In genomic region chr2:26500599-26501370, GRCm38 (mm10) we compare ENCODE assay signal across 8 mouse cellular contexts. TPM values are rescaled to one million over a fixed set of nuclear protein-coding genes. Genes with fewer than 3 reads are reported as not detected.
DNase-seq lines count a peak whose midpoint lies in the region; ATAC-seq and TF ChIP-seq lines count a peak whose summit lies in the region.

No protein-coding gene starts in this region.

- H3K27ac ChIP-seq in heart, embryonic 14.5 days (replicated peaks in 1 of 2; ENCODE audit: control insufficient read depth in 1 of 2, insufficient read depth in 1 of 2, low read depth in 2 of 2, low read length in 2 of 2) = peak overlapping the region; percentile 48 to 86
- H3K27ac ChIP-seq in limb, embryonic 10.5 days = peak overlapping the region; percentile 83

- no peak for TF ChIP-seq POLR2A in myocyte (IDR thresholded peaks at IDR 0.05; ENCODE audit: insufficient read length, low read depth)

- no peak overlapping the region for H3ac ChIP-seq in myocyte (ENCODE audit: control insufficient read depth, insufficient read length)

- ATAC-seq in heart, embryonic 14.5 days (ENCODE audit: insufficient number of reproducible peaks, insufficient read depth, low FRiP score, low read depth) = no peak
- no peak for ATAC-seq in granulocyte monocyte progenitor cell, adult 5-6 weeks (replicated peaks; ENCODE audit: poor library complexity, severe bottlenecking)

- peaks cover 34% of the 10 kb centered on the region for H3K27me3 ChIP-seq in heart, embryonic 14.5 days (ENCODE audit: control insufficient read depth, insufficient read depth, low read length)
- H3K27me3 ChIP-seq in limb, embryonic 10.5 days (ENCODE audit: low read depth, poor library complexity, severe bottlenecking) = peaks cover 43% of the 10 kb centered on the region
- H3K27me3 ChIP-seq in myocyte (ENCODE audit: control insufficient read depth, insufficient read depth, insufficient read length) = no peaks in the 10 kb centered on the region

- 55% methylated on average over 14 of the region's 14 CpGs for WGBS in heart, embryonic 14.5 days
- 21% methylated on average over 14 of the region's 14 CpGs for WGBS in limb, embryonic 10.5 days

- peak overlapping the region; percentile 87 for H3K4me2 ChIP-seq in heart, embryonic 14.5 days (ENCODE audit: low read length)
- H3K4me2 ChIP-seq in myocyte (ENCODE audit: low read depth) = peak overlapping the region; percentile 83

- H3K4me1 ChIP-seq in heart, embryonic 14.5 days (ENCODE audit: control insufficient read depth in 2 of 2, insufficient read depth in 2 of 2, low read length in 2 of 2) = peaks cover 29 to 51% of the 10 kb centered on the region in 2 experiments
- H3K4me1 ChIP-seq in limb, embryonic 10.5 days = peaks cover 90% of the 10 kb centered on the region

- intact Hi-C loops in heart, postnatal 14 days (cut with DNase I) = loop anchor here (5.0 kb wide), 2 partner anchors 47 to 48 kb away; no protein-coding TSS in a partner anchor

- no peaks in the 10 kb centered on the region for H3K9me3 ChIP-seq in heart, embryonic 14.5 days (ENCODE audit: control insufficient read depth, low read length)
- H3K9me3 ChIP-seq in limb, embryonic 10.5 days (replicated peaks) = no peaks in the 10 kb centered on the region

- DNase-seq in heart, postnatal 14 days = no peak
- peak; percentile 93 for DNase-seq in embryo, embryonic 10.5 days (ENCODE audit: low spot score)
- peak; percentile 23 for DNase-seq in induced T-regulatory cell, adult 2 months (ENCODE audit: low read depth)
- no peak for DNase-seq in limb, embryonic 10.5 days (ENCODE audit: low spot score)
- no peak for DNase-seq in natural killer cell, adult 2 months (ENCODE audit: low spot score in 2 of 2)

- H3K36me3 ChIP-seq in heart, embryonic 14.5 days (ENCODE audit: control insufficient read depth, insufficient read depth, low read length) = peaks cover 9% of the 10 kb centered on the region
- H3K36me3 ChIP-seq in limb, embryonic 10.5 days = peaks cover 4% of the 10 kb centered on the region; the same call in 1 of the 2 replicates
- H3K36me3 ChIP-seq in myocyte (ENCODE audit: control insufficient read depth, insufficient read depth) = peaks cover 5% of the 10 kb centered on the region

- H3K4me3 ChIP-seq in heart, embryonic 14.5 days (ENCODE audit: control insufficient read depth in 1 of 2, insufficient read depth in 1 of 2, low read depth in 1 of 2, low read length in 2 of 2) = peak overlapping the region; percentile 72 to 80
- H3K4me3 ChIP-seq in limb, embryonic 10.5 days = peak overlapping the region; percentile 74
- H3K4me3 ChIP-seq in myocyte = peak overlapping the region; percentile 99

- peak overlapping the region; percentile 88 for H3K9ac ChIP-seq in heart, embryonic 14.5 days (ENCODE audit: low read length)

- H3K79me2 ChIP-seq in myocyte (ENCODE audit: control insufficient read depth, insufficient read depth) = peaks cover 71% of the 10 kb centered on the region

TF ChIP-seq in myocyte, 11 proteins besides CTCF, POLR2A, EP300 and RAD21:
- TF ChIP-seq REST (IDR thresholded peaks at IDR 0.05; ENCODE audit: insufficient read depth, insufficient read length) (no peak), MYOG (IDR thresholded peaks at IDR 0.05; ENCODE audit: control insufficient read depth in 1 of 3, insufficient read depth in 1 of 3, insufficient read length in 2 of 3, low read depth in 2 of 3) (peak in 1 of 3 experiments; percentile 34)

RNA-seq across cellular contexts. Expression of gene Notch1, which starts 15.7 kb away (rescaled TPM):
- 21.2 and 21.6 TPM in 2 replicates for polyA plus RNA-seq in heart, embryonic 14.5 days (2014; fragmentation: Nextera tagmentation; extraction: Ambion mirVana)
- total RNA-seq in heart, postnatal 14 days (2021) = 10 to 100 TPM; 43.8 to 49.4 TPM
- 8.5 and 11.8 TPM in 2 replicates for polyA plus RNA-seq in limb, embryonic 10.5 days (2016; fragmentation: Nextera tagmentation; extraction: Ambion mirVana)
- polyA plus RNA-seq in myocyte (2012; fragmentation: generic; extraction: Trizol) = 16.3 TPM
- 19.2 and 22.6 TPM in 2 replicates for total RNA-seq in granulocyte monocyte progenitor cell, adult 5-6 weeks (2014; fragmentation: Nextera tagmentation)
- total RNA-seq in granulocyte monocyte progenitor cell, adult 5-6 weeks (2017) = 8.1 and 8.5 TPM in 2 replicates

RNA-seq across cellular contexts. Expression of gene Sec16a, which starts 55.8 kb away (rescaled TPM):
- 19.4 TPM in 2 replicates for polyA plus RNA-seq in heart, embryonic 14.5 days (2014; fragmentation: Nextera tagmentation; extraction: Ambion mirVana)
- total RNA-seq in heart, postnatal 14 days (2021) = 10 to 100 TPM; 37.4 to 40.5 TPM
- polyA plus RNA-seq in limb, embryonic 10.5 days (2016; fragmentation: Nextera tagmentation; extraction: Ambion mirVana) = 29.4 and 37.1 TPM in 2 replicates
- polyA plus RNA-seq in myocyte (2012; fragmentation: generic; extraction: Trizol) = 31.4 TPM
- 42.3 and 47.0 TPM in 2 replicates for total RNA-seq in granulocyte monocyte progenitor cell, adult 5-6 weeks (2014; fragmentation: Nextera tagmentation)
- 29.8 and 32.5 TPM in 2 replicates for total RNA-seq in granulocyte monocyte progenitor cell, adult 5-6 weeks (2017)

Comparison
In these comparisons a context has a peak if more than half of its experiments do, and no peak if none do; other contexts are left out.
1. DNase-seq: peak in embryo, embryonic 10.5 days (single experiment) and induced T-regulatory cell, adult 2 months (single experiment); none in heart, postnatal 14 days (0 of 2), limb, embryonic 10.5 days (single experiment) and natural killer cell, adult 2 months (0 of 2).
2. Peak in every context shown above with its lines, with median percentiles within 50 percentile points of each other: H3K4me3 ChIP-seq.